Mouse (Mus musculus): ENCODE measurements around the gene Tldc1.

Tldc1 gene

DNA sequence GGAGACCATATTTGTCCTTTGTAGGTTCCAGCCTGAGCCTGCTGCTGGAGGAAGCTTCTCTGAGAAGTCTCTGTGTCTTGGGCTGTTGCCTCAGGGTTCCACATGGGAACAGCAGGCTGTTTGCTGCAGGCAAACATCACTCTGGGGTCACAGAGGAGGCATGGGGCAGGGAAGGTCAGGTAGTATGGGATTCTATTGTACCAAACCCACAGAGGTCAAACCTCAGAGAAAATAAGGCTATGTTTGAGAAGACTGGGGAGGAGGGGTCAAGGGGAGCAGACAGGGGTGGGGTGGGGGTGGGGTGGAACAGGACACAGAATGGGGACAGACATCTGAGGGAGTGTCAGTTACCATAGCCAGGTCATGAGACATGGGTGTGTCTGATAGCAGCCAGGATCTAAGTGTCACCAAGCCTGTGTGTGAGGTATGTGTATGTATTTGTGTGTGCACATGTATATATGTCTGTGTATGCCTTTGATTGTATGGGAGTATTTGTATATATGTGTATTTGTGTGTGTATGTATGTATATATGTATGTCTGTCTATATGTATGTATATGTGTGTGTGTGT lies 61.4 kb downstream of the Tldc1 start:
- no peak for DNase-seq

DNA sequence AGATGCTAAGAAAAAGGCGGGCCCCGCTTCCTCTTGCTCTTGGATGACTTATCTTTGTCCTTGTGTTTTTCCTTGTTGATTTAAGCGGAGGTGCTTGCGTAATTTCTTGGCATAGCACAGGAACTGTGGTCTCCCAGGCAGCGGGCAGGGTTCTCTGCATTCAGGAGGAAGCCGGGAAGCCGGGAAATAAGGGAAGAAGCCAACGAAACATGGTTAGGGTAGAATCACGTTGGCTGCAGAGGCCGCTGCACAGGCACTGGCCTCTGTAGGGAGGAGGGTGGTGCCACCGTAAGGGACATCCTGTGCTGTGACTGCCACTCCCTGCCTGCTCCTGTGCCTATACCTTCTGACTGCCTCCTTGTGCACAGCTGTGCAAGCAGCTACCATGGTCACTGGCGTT lies 63.0 kb downstream of the Tldc1 start:
- DNase-seq: no peak

DNA sequence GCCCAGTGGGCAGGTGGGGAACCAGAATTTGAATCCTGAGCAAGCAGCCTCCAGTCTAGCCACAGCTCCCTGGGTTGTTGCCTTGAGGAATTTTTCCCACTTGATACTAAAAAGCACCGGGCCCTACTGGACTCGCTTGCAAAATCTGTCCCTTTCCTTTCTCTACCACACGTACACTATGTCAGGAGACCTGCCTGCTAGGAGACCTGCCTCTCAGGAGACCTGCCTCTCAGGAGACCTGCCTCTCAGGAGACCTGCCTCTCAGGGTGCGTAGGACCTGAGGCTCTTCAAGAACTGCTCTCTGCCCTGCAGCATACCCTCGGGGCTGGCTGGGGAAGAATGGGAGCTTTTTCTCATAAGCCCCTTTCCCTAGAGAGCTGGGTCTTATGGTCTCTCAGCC lies 64.8 kb downstream of the Tldc1 start:
- DNase-seq: no peak

DNA sequence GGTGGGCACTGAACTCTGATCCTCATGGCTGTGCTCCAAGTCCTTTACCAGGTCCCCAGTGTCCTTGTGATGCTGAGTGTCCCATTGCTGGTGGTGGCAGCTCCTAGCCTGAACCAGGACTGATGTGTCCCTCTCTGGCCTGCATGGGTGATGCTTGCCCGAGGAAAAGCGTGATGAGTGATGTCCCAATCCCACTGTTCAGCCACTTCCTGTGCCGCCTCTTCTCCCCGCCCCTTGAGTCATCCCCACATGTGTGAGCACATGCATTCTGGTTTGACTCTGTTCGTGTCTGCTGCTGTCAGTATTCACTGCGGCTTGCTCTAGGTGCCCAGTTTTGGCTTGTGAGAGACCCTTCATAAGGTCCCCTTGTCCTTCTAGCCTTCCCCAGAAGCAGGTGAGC lies 66.0 kb downstream of the Tldc1 start:
- DNase-seq: no peak

All from thymus, postnatal 25 days (tissue).